Mouse (Mus musculus) left cerebral cortex, postnatal 14 days (tissue): ENCODE measurements around the gene Arhgap1. TPM values are rescaled to one million over a fixed set of nuclear protein-coding genes. Genes with fewer than 3 reads are reported as not detected.

Experiments
- DNase-seq, 2 experiments: peaks; one replicate each; pipeline ENCODE4 v3.0.0; 2021 to 2022; ENCODE audit warnings: low spot score in 2 of 2, mixed read lengths in 1 of 2
- intact Hi-C: fragments of 180-260 bp; cut with DNase I; formaldehyde crosslinking; loops from one replicate; pipeline ENCODE4 v1.15.1; 2025
- total RNA-seq, 2 experiments: library from RNA; stranded (reverse); gene quantifications; 2 replicates each; pipeline ENCODE4 v1.2.3; 2021

Arhgap1 gene
- total RNA-seq, 2 experiments from 2014 or later = 80.3 to 88.9 TPM

- intact Hi-C loops = no loop called here
- no peak for DNase-seq
These were observed 5.6 kb upstream of the Arhgap1 start for GRCm38 (mm10) chr2:91644021-91644420.

GRCm38 (mm10) chr2:91645354-91645753, 4.3 kb upstream of the Arhgap1 start:
- intact Hi-C loops = no loop called here
- DNase-seq = no peak

- intact Hi-C loops = no loop called here
- no peak for DNase-seq
These were observed 3.8 kb upstream of the Arhgap1 start for GRCm38 (mm10) chr2:91645811-91646210.

- intact Hi-C loops = no loop called here
- DNase-seq = peak; percentile 64 to 78
These were observed 2.9 kb upstream of the Arhgap1 start for GRCm38 (mm10) chr2:91646733-91647132.

- no peak for DNase-seq
- intact Hi-C loops = no loop called here
These were observed 508 bp upstream of the Arhgap1 start for GRCm38 (mm10) chr2:91649152-91649551.

- intact Hi-C loops = no loop called here
These were observed 818 bp downstream of the Arhgap1 start for GRCm38 (mm10) chr2:91650360-91650995.

GRCm38 (mm10) chr2:91651458-91652258, 2.0 kb downstream of the Arhgap1 start:
- no peak for DNase-seq
- intact Hi-C loops = no loop called here

More at GRCm38 (mm10) chr2:91650360-91650995, 818 bp downstream of the Arhgap1 start:
- no peak for DNase-seq

GRCm38 (mm10) chr2:91652863-91653262, 3.2 kb downstream of the Arhgap1 start:
- peak in 1 of 2 experiments; percentile 74 for DNase-seq
- intact Hi-C loops = no loop called here

- DNase-seq = no peak
- intact Hi-C loops = no loop called here
These were observed 5.7 kb downstream of the Arhgap1 start for GRCm38 (mm10) chr2:91655388-91655787.

- intact Hi-C loops = no loop called here
- no peak for DNase-seq
These were observed 6.2 kb downstream of the Arhgap1 start for GRCm38 (mm10) chr2:91655827-91656226.

- intact Hi-C loops = no loop called here
- no peak for DNase-seq
These were observed 7.1 kb downstream of the Arhgap1 start for GRCm38 (mm10) chr2:91656774-91657173.

GRCm38 (mm10) chr2:91659657-91660056, 10.0 kb downstream of the Arhgap1 start:
- no peak for DNase-seq
- intact Hi-C loops = no loop called here

- DNase-seq = no peak
- intact Hi-C loops = no loop called here
These were observed 11.3 kb downstream of the Arhgap1 start for GRCm38 (mm10) chr2:91660981-91661380.

GRCm38 (mm10) chr2:91664780-91665179, 15.1 kb downstream of the Arhgap1 start:
- intact Hi-C loops = no loop called here
- DNase-seq = no peak

GRCm38 (mm10) chr2:91666386-91666910, 16.8 kb downstream of the Arhgap1 start:
- no peak for DNase-seq
- intact Hi-C loops = no loop called here

GRCm38 (mm10) chr2:91667747-91668146, 18.1 kb downstream of the Arhgap1 start:
- intact Hi-C loops = no loop called here
- DNase-seq = no peak

- DNase-seq = no peak
- intact Hi-C loops = no loop called here
These were observed 19.7 kb downstream of the Arhgap1 start for GRCm38 (mm10) chr2:91669326-91669725.

- DNase-seq = no peak
- intact Hi-C loops = no loop called here
These were observed 20.4 kb downstream of the Arhgap1 start for GRCm38 (mm10) chr2:91670038-91670437.

GRCm38 (mm10) chr2:91673587-91673986, 23.9 kb downstream of the Arhgap1 start:
- no peak for DNase-seq
- intact Hi-C loops = no loop called here

GRCm38 (mm10) chr2:91674895-91675294, 25.2 kb downstream of the Arhgap1 start:
- peak; percentile 48 to 74 for DNase-seq
- intact Hi-C loops = no loop called here

- intact Hi-C loops = no loop called here
- DNase-seq = no peak
These were observed 26.8 kb downstream of the Arhgap1 start for GRCm38 (mm10) chr2:91676420-91676819.
